Mouse (Mus musculus): ENCODE data around the gene Prl2c1. TPM values are rescaled to one million over a fixed set of nuclear protein-coding genes. Genes with fewer than 3 reads are reported as not detected.
"Not testable (repeated sequence)": the region's sequence is repeated elsewhere in the genome, so short reads cannot be mapped to it uniquely, and the experiment has no call there.

Prl2c1 gene
- not detected in 2 replicates for total RNA-seq (2014; rRNA removed)
- not detected in 2 replicates for polyA plus RNA-seq (2015; fragmentation: Nextera tagmentation; extraction: Ambion mirVana)

DNA sequence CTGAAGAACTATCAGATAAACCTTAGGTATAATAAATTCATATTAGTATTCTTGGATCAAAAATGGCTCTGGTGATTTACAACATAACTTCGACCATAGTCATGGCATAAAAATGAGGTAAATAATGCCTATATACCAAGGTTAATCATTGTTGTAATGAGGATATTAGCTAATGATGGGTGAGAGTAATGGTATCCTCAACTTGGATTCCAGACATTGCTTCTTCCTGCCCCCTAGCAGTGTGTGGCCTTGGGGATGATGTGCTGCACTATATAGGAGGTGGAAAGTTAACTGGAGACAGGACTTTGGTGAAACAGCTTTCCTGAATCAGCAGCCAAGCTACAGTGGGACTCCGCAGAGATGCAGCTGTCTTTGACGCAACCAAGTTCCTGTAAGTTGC is at the start of gene Prl2c1:
TSS of gene Prl2c1 (plus strand) at position 301 of the 400 bp plus-strand sequence.
- Histone ChIP-seq H3K4me3 (ENCODE audit: low read length) (no peak within 1 kb of the TSS), H3K9me3 (ENCODE audit: low read length) (no peaks in the 10 kb centered on the region), H3K4me2 (ENCODE audit: low read depth, low read length) (no peak within 1 kb of the TSS), H3K4me1 (ENCODE audit: insufficient read depth, low read length) (no peaks in the 10 kb centered on the region), H3K27me3 (ENCODE audit: insufficient read depth, low read length) (no peaks in the 10 kb centered on the region), H3K27ac (no peak within 1 kb of the TSS), H3K9ac (replicated peaks; ENCODE audit: low read length) (no peak within 1 kb of the TSS), H3K36me3 (ENCODE audit: insufficient read depth, low read length) (no peaks in the 10 kb centered on the region)
- ATAC-seq (no peak), DNase-seq (ENCODE audit: low spot score) (no peak)
- TF ChIP-seq CTCF (IDR thresholded peaks at IDR 0.05; ENCODE audit: low read depth), result no peak
- 96% methylated on average over 3 of the region's 3 CpGs for WGBS

DNA sequence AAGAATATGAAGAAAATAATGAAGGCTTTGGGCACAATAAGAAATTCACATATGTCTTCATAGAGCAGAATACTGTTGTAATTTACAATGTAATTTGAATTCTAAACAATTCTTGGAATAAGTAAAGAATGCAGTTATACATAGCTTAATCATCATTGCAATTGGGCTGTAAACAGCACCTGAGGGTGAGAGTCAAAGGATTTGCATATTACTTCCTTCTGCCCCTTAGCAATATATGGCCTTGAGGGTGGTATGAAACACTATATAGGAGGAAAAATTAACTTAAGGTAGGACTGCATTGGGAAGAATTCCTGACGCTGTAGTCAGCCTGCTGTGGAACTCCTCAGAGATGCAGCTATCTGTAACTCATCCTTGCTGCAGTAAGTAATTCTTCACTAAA is 47.8 kb upstream of the Prl2c1 start, which contains the start of gene Prl2a1:
TSS of gene Prl2a1 (plus strand) at position 301 of the 400 bp plus-strand sequence.
- ATAC-seq, result no peak
- Histone ChIP-seq H3K27me3 (ENCODE audit: insufficient read depth, low read length) (no peaks in the 10 kb centered on the region), H3K4me2 (ENCODE audit: low read depth, low read length) (no peak within 1 kb of the TSS), H3K36me3 (ENCODE audit: insufficient read depth, low read length) (no peaks in the 10 kb centered on the region), H3K4me3 (ENCODE audit: low read length) (no peak within 1 kb of the TSS), H3K9ac (replicated peaks; ENCODE audit: low read length) (no peak within 1 kb of the TSS), H3K27ac (no peak within 1 kb of the TSS), H3K4me1 (ENCODE audit: insufficient read depth, low read length) (no peaks in the 10 kb centered on the region), H3K9me3 (ENCODE audit: low read length) (no peaks in the 10 kb centered on the region)
- TF ChIP-seq CTCF (IDR thresholded peaks at IDR 0.05; ENCODE audit: low read depth), result no peak
- DNase-seq (ENCODE audit: low spot score), result no peak
- 64% methylated on average over 1 of the region's 1 CpGs for WGBS

DNA sequence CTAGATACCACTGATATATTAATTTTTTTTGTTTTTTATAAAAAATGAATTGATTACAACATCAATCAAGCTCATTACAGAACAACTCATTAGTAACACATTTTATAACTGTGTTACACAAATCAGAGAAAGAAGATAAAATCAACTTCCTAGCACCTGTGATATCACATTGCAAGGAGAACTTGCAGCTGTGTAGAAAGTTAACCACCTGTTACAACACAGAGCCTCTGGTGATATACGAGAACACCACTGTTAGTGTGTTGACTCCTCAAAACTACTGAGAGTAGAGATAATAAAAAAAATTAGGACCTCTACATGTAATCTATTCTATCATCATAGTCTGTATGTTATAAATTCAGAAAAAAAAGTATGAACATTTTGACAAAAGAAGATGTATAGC is 46.4 kb upstream of the Prl2c1 start:
- Histone ChIP-seq H3K36me3 (ENCODE audit: insufficient read depth, low read length) (no peaks in the 10 kb centered on the region), H3K27ac (no peak overlapping the region), H3K4me2 (ENCODE audit: low read depth, low read length) (no peak overlapping the region), H3K27me3 (ENCODE audit: insufficient read depth, low read length) (no peaks in the 10 kb centered on the region), H3K9me3 (ENCODE audit: low read length) (no peaks in the 10 kb centered on the region), H3K4me1 (ENCODE audit: insufficient read depth, low read length) (no peaks in the 10 kb centered on the region), H3K9ac (replicated peaks; ENCODE audit: low read length) (no peak overlapping the region), H3K4me3 (ENCODE audit: low read length) (no peak overlapping the region)
- ATAC-seq (no peak), DNase-seq (ENCODE audit: low spot score) (no peak)
- 90% methylated on average over 1 of the region's 1 CpGs for WGBS
- no peak for TF ChIP-seq CTCF (IDR thresholded peaks at IDR 0.05; ENCODE audit: low read depth)

DNA sequence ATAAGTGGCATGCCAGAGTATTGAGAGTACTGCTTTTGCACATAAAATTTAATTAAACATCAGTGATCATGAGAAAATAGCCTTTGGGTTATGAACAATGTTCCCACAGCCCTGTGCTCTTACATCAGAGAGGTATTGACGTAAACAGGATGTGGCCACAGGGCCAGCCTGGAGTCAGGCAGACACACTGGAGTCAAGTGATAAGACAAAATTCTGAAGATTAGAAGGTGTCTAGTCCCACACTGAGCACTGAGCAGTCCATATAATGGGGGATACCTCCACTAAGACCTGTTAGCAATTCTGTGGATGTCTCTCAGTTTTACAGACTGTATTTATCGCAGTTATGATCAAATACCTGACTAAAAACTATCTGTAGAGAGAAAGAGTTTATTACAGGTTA is 55.1 kb downstream of the Prl2c1 start:
- not testable (repeated sequence) for H3K27me3 ChIP-seq (ENCODE audit: insufficient read depth, low read length); ATAC-seq; DNase-seq (ENCODE audit: low spot score); H3K4me2 ChIP-seq (ENCODE audit: low read depth, low read length); H3K4me1 ChIP-seq (ENCODE audit: insufficient read depth, low read length); H3K9me3 ChIP-seq (ENCODE audit: low read length); H3K4me3 ChIP-seq (ENCODE audit: low read length); H3K36me3 ChIP-seq (ENCODE audit: insufficient read depth, low read length); H3K9ac ChIP-seq (replicated peaks; ENCODE audit: low read length); H3K27ac ChIP-seq
- 96% methylated on average over 2 of the region's 2 CpGs for WGBS

Other genes starting within 250 kb of the Prl2c1 start
- gene Prl7b1, start 238.8 kb upstream of the Prl2c1 start, total RNA-seq (2014; rRNA removed), result not detected in 2 replicates
- not detected in 2 replicates for gene Prl7b1, start 238.8 kb upstream of the Prl2c1 start, polyA plus RNA-seq (2015; fragmentation: Nextera tagmentation; extraction: Ambion mirVana)
- not detected in 2 replicates for gene Prl7a1, start 206.8 kb upstream of the Prl2c1 start, total RNA-seq (2014; rRNA removed)
- not detected in 2 replicates for gene Prl7a1, start 206.8 kb upstream of the Prl2c1 start, polyA plus RNA-seq (2015; fragmentation: Nextera tagmentation; extraction: Ambion mirVana)
- gene Prl7a2, start 181.3 kb upstream of the Prl2c1 start, total RNA-seq (2014; rRNA removed), result not detected in 2 replicates
- gene Prl7a2, start 181.3 kb upstream of the Prl2c1 start, polyA plus RNA-seq (2015; fragmentation: Nextera tagmentation; extraction: Ambion mirVana), result not detected in 2 replicates
- not detected in 2 replicates for gene Prl7d1, start 132.6 kb upstream of the Prl2c1 start, total RNA-seq (2014; rRNA removed)
- not detected in 2 replicates for gene Prl7d1, start 132.6 kb upstream of the Prl2c1 start, polyA plus RNA-seq (2015; fragmentation: Nextera tagmentation; extraction: Ambion mirVana)
- not detected in 2 replicates for gene Prl7c1, start 68.5 kb upstream of the Prl2c1 start, total RNA-seq (2014; rRNA removed)
- gene Prl7c1, start 68.5 kb upstream of the Prl2c1 start, polyA plus RNA-seq (2015; fragmentation: Nextera tagmentation; extraction: Ambion mirVana), result not detected in 2 replicates
- gene Prl2a1, start 47.7 kb upstream of the Prl2c1 start, total RNA-seq (2014; rRNA removed), result not detected in 2 replicates
- gene Prl2a1, start 47.7 kb upstream of the Prl2c1 start, polyA plus RNA-seq (2015; fragmentation: Nextera tagmentation; extraction: Ambion mirVana), result not detected in 2 replicates
- gene Prl4a1, start 166.9 kb downstream of the Prl2c1 start, total RNA-seq (2014; rRNA removed), result not detected in 2 replicates
- not detected in 2 replicates for gene Prl4a1, start 166.9 kb downstream of the Prl2c1 start, polyA plus RNA-seq (2015; fragmentation: Nextera tagmentation; extraction: Ambion mirVana)

Measured in hindbrain, postnatal 0 days (tissue).